Mouse (Mus musculus) embryonic fibroblast, embryonic 13.5 days (primary cell): ENCODE data around the gene Fat1. TPM values are rescaled to one million over a fixed set of nuclear protein-coding genes. Genes with fewer than 3 reads are reported as not detected.

Experiments
- H3K27ac ChIP-seq: 2 replicates; pipeline ENCODE4 v1.5.1; 2012; ENCODE audit warnings: low read length, control low read depth, inconsistent platforms; ENCODE audit not compliant: insufficient read depth
- H3K4me1 ChIP-seq: 2 replicates; pipeline ENCODE4 v1.6.1; 2011; ENCODE audit warnings: low read length; ENCODE audit not compliant: control insufficient read depth, insufficient read depth
- H3K4me3 ChIP-seq: 2 replicates; pipeline ENCODE4 v1.5.1; 2011; ENCODE audit warnings: mild to moderate bottlenecking, control low read depth, low read length; ENCODE audit not compliant: insufficient read depth
- CTCF ChIP-seq: IDR thresholded peaks from 2 replicates; pipeline ENCODE4 v1.5.1; 2011; ENCODE audit warnings: mild to moderate bottlenecking, control low read depth, low read length, moderate library complexity, borderline replicate concordance; ENCODE audit not compliant: insufficient read depth
- POLR2A ChIP-seq: IDR thresholded peaks from 2 replicates; pipeline ENCODE4 v1.6.1; 2011; ENCODE audit warnings: low read depth, mild to moderate bottlenecking, control low read depth, low read length, moderate library complexity
- polyA plus RNA-seq: library from polyadenylated mRNA; stranded (reverse); fragments of >200 nt; gene quantifications from 2 replicates; pipeline ENCODE4 v1.2.4, GENCODE M21; 2011; ENCODE audit warnings: low read depth; ENCODE audit not compliant: missing spikeins, insufficient read length

Gene Fat1
- polyA plus RNA-seq, 1 experiment: 245 TPM

- Histone ChIP-seq H3K27ac (no peak overlapping the region), H3K4me3 (no peak overlapping the region), H3K4me1 (peaks cover 8% of the 10 kb centered on the region)
- no peak for TF ChIP-seq CTCF
- TF ChIP-seq POLR2A: no peak
These were observed 86.8 kb downstream of the Fat1 start for GRCm38 (mm10) chr8:45021911-45022665.

GRCm38 (mm10) chr8:45028081-45028497, 92.8 kb downstream of the Fat1 start:
- Histone ChIP-seq H3K4me3 (no peak overlapping the region), H3K27ac (no peak overlapping the region), H3K4me1 (no peaks in the 10 kb centered on the region)
- TF ChIP-seq CTCF: no peak
- no peak for TF ChIP-seq POLR2A

DNA sequence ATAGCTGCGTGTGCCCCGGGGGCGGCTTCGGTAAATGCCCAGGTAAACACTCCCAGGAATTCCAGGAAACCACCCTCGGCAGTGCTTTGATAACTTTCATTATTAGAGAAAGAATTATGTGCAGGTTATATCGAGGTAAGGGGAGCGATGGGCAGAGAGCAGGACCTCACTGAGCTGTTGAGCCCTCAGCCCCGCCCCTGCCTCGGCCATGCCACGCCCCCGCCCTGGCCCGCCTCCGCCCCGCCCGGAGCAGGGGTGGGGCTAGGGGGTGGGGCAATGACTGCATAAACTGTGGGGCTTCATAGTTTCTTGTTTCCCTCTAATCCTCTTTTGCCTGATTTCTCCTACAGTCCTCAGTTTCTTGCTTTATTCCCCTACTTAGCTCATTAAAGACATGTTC, 103.1 kb downstream of the Fat1 start:
- H3K4me1 ChIP-seq: no peaks in the 10 kb centered on the region
- no peak overlapping the region for H3K27ac ChIP-seq
- TF ChIP-seq CTCF (no peak), POLR2A (no peak)
- H3K4me3 ChIP-seq: no peak overlapping the region

- Histone ChIP-seq H3K4me3 (no peak overlapping the region), H3K27ac (no peak overlapping the region), H3K4me1 (no peaks in the 10 kb centered on the region)
- TF ChIP-seq POLR2A (no peak), CTCF (no peak)
These were observed 108.9 kb downstream of the Fat1 start for GRCm38 (mm10) chr8:45044160-45044559.

GRCm38 (mm10) chr8:45050451-45050850, 115.2 kb downstream of the Fat1 start:
- TF ChIP-seq CTCF (no peak), POLR2A (no peak)
- Histone ChIP-seq H3K27ac (no peak overlapping the region), H3K4me1 (no peaks in the 10 kb centered on the region), H3K4me3 (no peak overlapping the region)

DNA sequence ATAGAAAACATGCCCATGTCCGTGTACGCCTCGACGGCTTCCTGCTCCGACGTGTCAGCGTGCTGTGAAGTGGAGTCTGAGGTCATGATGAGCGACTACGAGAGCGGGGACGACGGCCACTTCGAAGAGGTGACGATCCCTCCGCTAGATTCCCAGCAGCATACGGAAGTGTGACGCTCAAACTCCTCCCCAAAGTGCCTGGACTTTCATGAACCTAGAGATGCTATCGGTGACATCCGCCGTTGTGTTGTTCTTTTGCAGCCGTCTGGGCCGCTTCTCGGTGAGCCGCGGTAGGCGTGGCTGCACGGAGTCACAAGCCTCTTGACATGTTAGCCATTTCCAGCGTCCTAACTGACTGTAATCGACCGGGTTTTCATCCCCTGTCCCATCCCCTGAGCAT, 116.0 kb downstream of the Fat1 start:
- Histone ChIP-seq H3K4me1 (no peaks in the 10 kb centered on the region), H3K27ac (no peak overlapping the region), H3K4me3 (no peak overlapping the region)
- no peak for TF ChIP-seq POLR2A
- TF ChIP-seq CTCF: no peak

- TF ChIP-seq POLR2A: no peak
- TF ChIP-seq CTCF: no peak
- no peak overlapping the region for H3K4me3 ChIP-seq
- no peaks in the 10 kb centered on the region for H3K4me1 ChIP-seq
- no peak overlapping the region for H3K27ac ChIP-seq
These were observed 117.0 kb downstream of the Fat1 start for GRCm38 (mm10) chr8:45052205-45052604.

GRCm38 (mm10) chr8:45052618-45053017, 117.4 kb downstream of the Fat1 start:
- H3K27ac ChIP-seq: no peak overlapping the region
- TF ChIP-seq CTCF: no peak
- H3K4me3 ChIP-seq: no peak overlapping the region
- H3K4me1 ChIP-seq: no peaks in the 10 kb centered on the region

- Histone ChIP-seq H3K4me1 (no peaks in the 10 kb centered on the region), H3K27ac (no peak overlapping the region), H3K4me3 (no peak overlapping the region)
- TF ChIP-seq CTCF (no peak), POLR2A (no peak)
These were observed 120.3 kb downstream of the Fat1 start for GRCm38 (mm10) chr8:45055500-45055899.

GRCm38 (mm10) chr8:45056810-45057209, 121.6 kb downstream of the Fat1 start:
- Histone ChIP-seq H3K4me3 (no peak overlapping the region), H3K27ac (no peak overlapping the region), H3K4me1 (no peaks in the 10 kb centered on the region)
- TF ChIP-seq CTCF: 0 out of 2 replicates have a peak, but pooled peaks have one; percentile 22
- TF ChIP-seq POLR2A: no peak

DNA sequence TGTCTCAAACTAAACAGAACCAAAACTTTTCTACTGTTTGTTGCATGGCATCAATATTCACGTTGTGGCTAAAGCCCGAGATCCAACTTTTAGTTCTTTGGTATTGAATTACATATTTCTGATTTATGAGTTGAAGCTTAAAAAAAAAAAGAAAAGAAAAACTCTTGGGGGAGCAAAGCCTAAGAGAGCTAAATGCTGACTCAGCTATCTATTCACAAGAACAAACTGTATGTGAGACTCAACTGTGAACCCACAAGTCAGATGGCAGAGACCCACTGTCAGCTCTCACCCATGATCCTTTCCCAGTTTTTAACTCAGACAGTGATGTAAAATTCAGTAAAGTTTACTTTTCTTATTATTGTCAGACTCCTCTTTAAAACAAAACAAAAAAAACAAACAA, 124.8 kb downstream of the Fat1 start:
- Histone ChIP-seq H3K4me1 (no peaks in the 10 kb centered on the region), H3K27ac (no peak overlapping the region), H3K4me3 (no peak overlapping the region)
- TF ChIP-seq CTCF: no peak
- no peak for TF ChIP-seq POLR2A
